Comparison of ENCODE assay signal across 8 mouse cellular contexts in the genomic region with DNA sequence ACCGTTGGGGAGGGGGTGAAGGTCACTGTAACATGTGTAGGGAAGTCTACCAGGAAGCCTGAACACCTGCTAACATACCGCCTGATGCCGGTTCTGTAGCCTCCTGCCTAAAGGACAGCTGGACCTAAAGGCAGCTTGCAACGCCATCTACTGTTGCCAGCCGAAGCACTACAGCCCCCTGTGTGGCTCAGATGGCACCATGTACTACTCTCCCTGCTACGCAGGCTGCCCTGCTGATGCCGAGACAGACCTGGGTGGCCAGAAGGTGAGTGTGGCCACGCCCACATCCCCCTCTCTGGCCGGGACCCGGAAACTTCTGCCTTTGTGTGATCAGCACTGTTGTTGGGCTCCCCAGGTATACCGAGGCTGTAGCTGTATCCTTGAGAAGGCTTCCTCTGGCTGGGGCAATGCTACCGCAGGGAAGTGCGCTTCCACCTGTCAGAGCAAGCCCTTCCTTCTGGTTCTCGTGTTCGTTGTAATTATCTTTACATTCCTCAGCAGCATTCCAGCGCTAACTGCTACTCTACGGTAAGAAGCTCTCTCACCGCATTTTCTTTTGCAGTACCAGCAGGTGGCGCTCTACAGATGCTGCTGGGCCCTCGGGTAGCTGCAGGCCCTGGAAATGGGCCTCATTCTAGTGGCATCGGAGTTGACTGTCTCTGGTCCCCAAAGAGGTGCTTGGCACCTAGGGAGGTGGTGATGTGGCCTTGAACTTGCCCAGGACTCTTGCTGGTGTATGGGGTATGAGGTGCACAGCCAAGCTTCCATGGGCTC. TPM values are rescaled to one million over a fixed set of nuclear protein-coding genes. Genes with fewer than 3 reads are reported as not detected.
DNase-seq lines count a peak whose midpoint lies in the region; ATAC-seq and TF ChIP-seq lines count a peak whose summit lies in the region.

No protein-coding gene starts in this region.

- no peak overlapping the region for H3K4me3 ChIP-seq in hindbrain, embryonic 11.5 days (ENCODE audit: low read depth, low read length)
- no peak overlapping the region for H3K4me3 ChIP-seq in liver, embryonic 13.5 days (replicated peaks)
- no peak overlapping the region for H3K4me3 ChIP-seq in olfactory bulb, adult 2 months (ENCODE audit: insufficient read depth, low read depth, low read length)

- no peak for TF ChIP-seq POLR2A in olfactory bulb, adult 2 months (IDR thresholded peaks at IDR 0.05; ENCODE audit: insufficient read depth, low read depth, low read length)

- H3K27me3 ChIP-seq in hindbrain, embryonic 11.5 days (ENCODE audit: control insufficient read depth, insufficient read depth, low read length), result no peaks in the 10 kb centered on the region
- 0 out of 2 replicates have a peak, but pooled peaks cover 8% of the 10 kb centered on the region for H3K27me3 ChIP-seq in liver, embryonic 13.5 days

- 7% methylated on average over 21 of the region's 21 CpGs for WGBS in hindbrain, embryonic 11.5 days
- WGBS in liver, embryonic 13.5 days (ENCODE audit: insufficient replicate concordance), result 16% methylated on average over 21 of the region's 21 CpGs
- 12% methylated on average over 21 of the region's 21 CpGs for WGBS in olfactory bulb, adult 2 months

- H3K9ac ChIP-seq in hindbrain, embryonic 11.5 days (ENCODE audit: low read depth, low read length), result no peak overlapping the region
- H3K9ac ChIP-seq in liver, embryonic 13.5 days, result no peak overlapping the region

- TF ChIP-seq CTCF in olfactory bulb, adult 2 months (IDR thresholded peaks at IDR 0.05; ENCODE audit: insufficient read depth, low read depth, low read length), result peak; percentile 90

- no peaks in the 10 kb centered on the region for H3K9me3 ChIP-seq in hindbrain, embryonic 11.5 days (ENCODE audit: control insufficient read depth, low read length)
- no peaks in the 10 kb centered on the region for H3K9me3 ChIP-seq in liver, embryonic 13.5 days (replicated peaks)

- H3K4me1 ChIP-seq in hindbrain, embryonic 11.5 days (replicated peaks; ENCODE audit: control insufficient read depth, insufficient read depth, low read length), result no peaks in the 10 kb centered on the region
- H3K4me1 ChIP-seq in liver, embryonic 13.5 days (replicated peaks), result no peaks in the 10 kb centered on the region; the same call in 1 of the 2 replicates
- no peaks in the 10 kb centered on the region for H3K4me1 ChIP-seq in olfactory bulb, adult 2 months (ENCODE audit: control insufficient read depth, insufficient read depth, low read length)

- no peaks in the 10 kb centered on the region for H3K36me3 ChIP-seq in hindbrain, embryonic 11.5 days (ENCODE audit: control insufficient read depth, insufficient read depth, low read length)
- H3K36me3 ChIP-seq in liver, embryonic 13.5 days, result no peaks in the 10 kb centered on the region

- no peak overlapping the region for H3K27ac ChIP-seq in hindbrain, embryonic 11.5 days (ENCODE audit: low read depth, low read length)
- no peak overlapping the region for H3K27ac ChIP-seq in liver, embryonic 13.5 days
- no peak overlapping the region for H3K27ac ChIP-seq in olfactory bulb, adult 2 months (ENCODE audit: insufficient read depth, low read depth, low read length)

- DNase-seq in layer of hippocampus, postnatal 36 days, result peak; percentile 16 to 19
- DNase-seq in layer of hippocampus, adult 8-10 months (ENCODE audit: low spot score in 2 of 2), result no peak
- DNase-seq in NIH3T3 (ENCODE audit: low read depth), result peak; percentile 36
- DNase-seq in embryo, embryonic 9.5 days (ENCODE audit: extremely low spot score), result peak; percentile 60
- peak; percentile 70 for DNase-seq in hindbrain, embryonic 11.5 days (ENCODE audit: low spot score)
- no peak for DNase-seq in liver, embryonic 13.5 days
- DNase-seq in gastrocnemius, adult 8-10 months (ENCODE audit: low spot score in 2 of 2), result no peak

- H3K4me2 ChIP-seq in hindbrain, embryonic 11.5 days (replicated peaks; ENCODE audit: low read depth, low read length), result no peak overlapping the region
- no peak overlapping the region for H3K4me2 ChIP-seq in liver, embryonic 13.5 days

- peak; percentile 50; the same call in 1 of the 2 replicates for ATAC-seq in hindbrain, embryonic 11.5 days (ENCODE audit: low FRiP score)
- 0 out of 2 replicates have a peak, but pooled peaks have one; percentile 16 for ATAC-seq in liver, embryonic 13.5 days (ENCODE audit: low read depth)

RNA-seq across cellular contexts. Expression of gene Slco4a1, which starts 16.4 kb away (rescaled TPM):
- 1 to 10 TPM in 1 of 2 experiments, under 1 TPM in 1; 0.87 to 2.6 TPM for total RNA-seq in layer of hippocampus, postnatal 36 days (2021)
- 1 to 10 TPM; 1.7 to 2.8 (median 2.1) TPM for total RNA-seq in layer of hippocampus, adult 8-10 months (2022)
- 3.3 and 3.9 TPM in 2 replicates for polyA plus RNA-seq in hindbrain, embryonic 11.5 days (2014; fragmentation: Nextera tagmentation; extraction: Ambion mirVana)
- polyA plus RNA-seq in liver, embryonic 13.5 days (2015; fragmentation: Nextera tagmentation; extraction: Ambion mirVana), result 0.52 and 0.68 TPM in 2 replicates
- polyA plus RNA-seq in olfactory bulb, adult 2 months (2012; ENCODE audit: insufficient read depth, insufficient read length, low replicate concordance, missing spikeins), result not detected in 2 replicates
- under 1 TPM in 3 of 4 experiments, not detected in 1; 0.09 to 0.10 (median 0.10) TPM for total RNA-seq in gastrocnemius, adult 8-10 months (2022)

RNA-seq across cellular contexts. Expression of gene Ntsr1, which starts 27.3 kb away (rescaled TPM):
- 1 to 10 TPM; 2.5 to 3.3 TPM for total RNA-seq in layer of hippocampus, postnatal 36 days (2021)
- 1 to 10 TPM; 3.1 to 4.7 (median 4.3) TPM for total RNA-seq in layer of hippocampus, adult 8-10 months (2022)
- polyA plus RNA-seq in hindbrain, embryonic 11.5 days (2014; fragmentation: Nextera tagmentation; extraction: Ambion mirVana), result 0.15 and 0.31 TPM in 2 replicates
- polyA plus RNA-seq in liver, embryonic 13.5 days (2015; fragmentation: Nextera tagmentation; extraction: Ambion mirVana), result 0.08 and 0.13 TPM in 2 replicates
- polyA plus RNA-seq in olfactory bulb, adult 2 months (2012; ENCODE audit: insufficient read depth, insufficient read length, low replicate concordance, missing spikeins), result not detected in 2 replicates
- total RNA-seq in gastrocnemius, adult 8-10 months (2022), result under 1 TPM in 1 of 4 experiments, not detected in 3; 0.11 TPM

Comparison
In these comparisons a context has a peak if more than half of its experiments do, and no peak if none do; other contexts are left out.
1. DNase-seq: peak in layer of hippocampus, postnatal 36 days (2 of 2), NIH3T3 (single experiment), embryo, embryonic 9.5 days (single experiment) and hindbrain, embryonic 11.5 days (single experiment); none in layer of hippocampus, adult 8-10 months (0 of 2), liver, embryonic 13.5 days (single experiment) and gastrocnemius, adult 8-10 months (0 of 2).